Mouse (Mus musculus) 3T3-L1 (cell line): ENCODE measurements around the gene Ogfod2.

Source experiments
- DNase-seq: peaks from one replicate; pipeline ENCODE4 v3.0.0-alpha.2; 2015; ENCODE audit warnings: low read depth, low spot score

Ogfod2 gene

GRCm38 (mm10) chr5:124093852-124094604 lies 18.1 kb upstream of the Ogfod2 start:
- no peak for DNase-seq

- peak; percentile 18 for DNase-seq
These were observed 17.0 kb upstream of the Ogfod2 start for GRCm38 (mm10) chr5:124095077-124095581.

GRCm38 (mm10) chr5:124095596-124096232 lies 16.4 kb upstream of the Ogfod2 start, which contains the start of gene Abcb9:
Gene Abcb9, minus strand, starts transcription at chr5:124095798.
- DNase-seq = peak; percentile 93

GRCm38 (mm10) chr5:124098923-124099322 lies 13.2 kb upstream of the Ogfod2 start:
- no peak for DNase-seq

GRCm38 (mm10) chr5:124100128-124101044 lies 11.7 kb upstream of the Ogfod2 start:
- no peak for DNase-seq

- no peak for DNase-seq
These were observed 9.8 kb upstream of the Ogfod2 start for GRCm38 (mm10) chr5:124102326-124102725.

GRCm38 (mm10) chr5:124103020-124103419 lies 9.1 kb upstream of the Ogfod2 start:
- DNase-seq = no peak

GRCm38 (mm10) chr5:124103552-124103951 lies 8.5 kb upstream of the Ogfod2 start:
- no peak for DNase-seq

GRCm38 (mm10) chr5:124111077-124111741 lies 888 bp upstream of the Ogfod2 start:
- peak; percentile 62 for DNase-seq

GRCm38 (mm10) chr5:124112531-124112930 lies 434 bp downstream of the Ogfod2 start:
- DNase-seq = peak; percentile 54

GRCm38 (mm10) chr5:124113030-124113429 lies 933 bp downstream of the Ogfod2 start:
- DNase-seq = peak; percentile 65

GRCm38 (mm10) chr5:124114276-124115025 lies 2.4 kb downstream of the Ogfod2 start:
- DNase-seq = no peak

GRCm38 (mm10) chr5:124115531-124115930 lies 3.4 kb downstream of the Ogfod2 start:
- DNase-seq = peak; percentile 54

GRCm38 (mm10) chr5:124115990-124116845 lies 4.1 kb downstream of the Ogfod2 start, which contains the start of gene Arl6ip4:
Gene Arl6ip4, plus strand, starts transcription at chr5:124116089.
- DNase-seq = peak; percentile 76

GRCm38 (mm10) chr5:124119204-124119603 lies 7.1 kb downstream of the Ogfod2 start:
- no peak for DNase-seq

GRCm38 (mm10) chr5:124122357-124122756 lies 10.3 kb downstream of the Ogfod2 start:
- DNase-seq = no peak

GRCm38 (mm10) chr5:124125093-124125492 lies 13.0 kb downstream of the Ogfod2 start:
- no peak for DNase-seq

- no peak for DNase-seq
These were observed 22.2 kb downstream of the Ogfod2 start for GRCm38 (mm10) chr5:124134261-124134660.

- DNase-seq = no peak
These were observed 26.0 kb downstream of the Ogfod2 start for GRCm38 (mm10) chr5:124138066-124138465.
